Mouse (Mus musculus) forebrain, embryonic 14.5 days (tissue): ENCODE results near the gene Gfod2. TPM values are rescaled to one million over a fixed set of nuclear protein-coding genes. Genes with fewer than 3 reads are reported as not detected.

Experiments used
- ATAC-seq: fragments of 200-750 bp; cut with Nextera tagmentation; 2 replicates; pipeline ENCODE4 v1.8.0; 2017; ENCODE audit warnings: mild to moderate bottlenecking, moderate library complexity
- DNase-seq: peaks from one replicate; pipeline ENCODE4 v3.0.0-alpha.2; 2015; ENCODE audit warnings: low spot score
- H3K27ac ChIP-seq: fragments of 300-500 bp; sonication (generic); 2 replicates; pipeline ENCODE4 v1.5.1; 2014; ENCODE audit warnings: low read depth, mild to moderate bottlenecking, control low read depth, low read length, moderate library complexity
- H3K27me3 ChIP-seq: fragments of 300-500 bp; sonication (generic); replicated peaks from 2 replicates; pipeline ENCODE4 v1.6.1; 2014; ENCODE audit warnings: low read length, control low read depth, mixed read lengths; ENCODE audit not compliant: control insufficient read depth, insufficient read depth
- H3K36me3 ChIP-seq: fragments of 300-500 bp; sonication (generic); 2 replicates; pipeline ENCODE4 v1.6.1; 2014; ENCODE audit warnings: low read length, control low read depth; ENCODE audit not compliant: control insufficient read depth, insufficient read depth
- H3K4me1 ChIP-seq: fragments of 300-500 bp; sonication (generic); 2 replicates; pipeline ENCODE4 v1.6.1; 2014; ENCODE audit warnings: antibody characterized with exemption, low read length, control low read depth; ENCODE audit not compliant: control insufficient read depth, insufficient read depth
- H3K4me2 ChIP-seq: fragments of 300-500 bp; sonication (generic); 2 replicates; pipeline ENCODE4 v1.6.1; 2014; ENCODE audit warnings: mild to moderate bottlenecking, control low read depth, low read length
- H3K4me3 ChIP-seq: fragments of 300-500 bp; sonication (generic); 2 replicates; pipeline ENCODE4 v1.5.1; 2014; ENCODE audit warnings: low read depth, low read length, control low read depth
- H3K9ac ChIP-seq: fragments of 300-500 bp; sonication (generic); 2 replicates; pipeline ENCODE4 v1.6.1; 2014; ENCODE audit warnings: mild to moderate bottlenecking, low read length, control low read depth, moderate library complexity
- H3K9me3 ChIP-seq: fragments of 300-500 bp; sonication (generic); replicated peaks from 2 replicates; pipeline ENCODE4 v1.6.1; 2016; ENCODE audit warnings: low read length, control low read depth, mixed read lengths; ENCODE audit not compliant: control insufficient read depth
- WGBS: fragments of 180-500 bp; shearing (Covaris S2); extraction: QIAGEN DNeasy Blood & Tissue Kit; methylation state at CpG from one replicate; pipeline ENCODE4 v1.1.7; 2014; 5-methylcytosine and 5-hydroxymethylcytosine counted together
- polyA plus RNA-seq: library from polyadenylated mRNA; unstranded; fragments of >200 nt; fragmentation: Nextera tagmentation; extraction: Ambion mirVana; gene quantifications from 2 replicates; pipeline ENCODE4 v1.2.1, GENCODE M21; 2014

Gfod2 gene
- polyA plus RNA-seq, 1 experiment from 2014 or later = 62.9 TPM

DNA sequence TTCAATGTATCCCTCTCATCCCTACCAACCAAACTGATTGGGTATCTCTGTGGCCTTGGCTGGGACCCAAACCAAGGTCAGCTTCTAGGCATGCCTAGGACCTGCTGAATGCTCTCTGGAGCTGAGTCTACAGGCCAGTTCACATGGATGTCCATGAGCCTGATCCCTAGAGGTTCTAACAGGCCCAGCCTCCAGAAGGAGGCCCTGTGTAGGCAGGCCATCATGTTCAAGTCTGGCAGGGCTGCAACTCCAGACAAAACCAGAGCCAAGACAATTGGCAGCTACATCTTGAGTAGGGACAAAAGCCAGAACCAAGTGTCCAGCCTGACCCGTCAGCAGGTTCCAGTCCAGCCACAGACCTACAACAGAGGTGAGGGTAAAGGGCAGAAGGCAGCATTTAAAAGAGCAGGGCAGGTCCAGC is 15.0 kb upstream of the Gfod2 start:
- no peaks in the 10 kb centered on the region for H3K4me1 ChIP-seq
- no peak overlapping the region for H3K9ac ChIP-seq
- WGBS = 90% methylated on average over 1 of the region's 1 CpGs
- DNase-seq (no peak), ATAC-seq (no peak)
- H3K27ac ChIP-seq = no peak overlapping the region
- H3K4me2 ChIP-seq = no peak overlapping the region
- H3K9me3 ChIP-seq = no peaks in the 10 kb centered on the region
- H3K4me3 ChIP-seq = no peak overlapping the region
- peaks cover 96% of the 10 kb centered on the region for H3K36me3 ChIP-seq
- no peaks in the 10 kb centered on the region for H3K27me3 ChIP-seq

DNA sequence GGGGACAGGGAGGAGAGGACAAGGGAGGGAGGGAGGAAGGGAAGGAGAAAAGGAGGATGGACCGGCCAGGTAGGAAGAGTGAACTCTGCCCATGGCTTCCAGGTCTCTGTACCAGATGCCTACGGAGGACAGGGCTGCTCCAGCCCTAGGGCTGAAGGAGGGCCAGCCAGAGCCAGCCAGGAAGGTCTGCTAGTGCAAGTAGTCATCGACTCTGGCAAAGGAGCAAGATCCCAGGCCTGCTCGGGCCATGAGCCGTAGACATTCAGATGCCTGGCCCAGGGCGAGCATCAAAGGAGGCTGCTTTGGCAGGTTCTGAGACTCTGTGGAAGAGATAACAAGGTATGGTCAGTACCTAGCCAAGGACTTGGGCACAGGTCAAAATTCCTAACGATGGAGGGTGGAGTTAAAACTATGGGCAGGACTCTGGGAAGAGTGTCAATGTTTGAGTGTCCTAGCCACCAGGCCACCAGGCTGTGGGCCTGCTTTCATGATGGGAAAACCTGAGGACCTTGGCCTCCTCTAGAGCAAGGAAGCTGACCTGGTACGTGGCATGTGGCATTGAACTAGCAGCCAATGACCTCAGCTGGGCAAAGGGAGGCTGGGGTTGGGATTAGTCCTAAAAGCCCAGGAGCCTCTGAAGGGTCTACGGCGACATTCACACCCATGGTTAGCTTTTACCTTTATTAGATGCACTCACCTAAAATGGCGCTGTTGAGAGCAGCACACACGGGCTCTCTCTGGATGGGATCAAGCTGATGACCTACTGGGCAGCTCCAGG is 13.1 kb upstream of the Gfod2 start:
- no peak overlapping the region for H3K27ac ChIP-seq
- H3K9ac ChIP-seq = no peak overlapping the region
- no peak overlapping the region for H3K4me2 ChIP-seq
- no peak for DNase-seq
- H3K36me3 ChIP-seq = peaks cover 83% of the 10 kb centered on the region
- H3K4me3 ChIP-seq = no peak overlapping the region
- no peaks in the 10 kb centered on the region for H3K4me1 ChIP-seq
- no peaks in the 10 kb centered on the region for H3K9me3 ChIP-seq
- WGBS = 92% methylated on average over 12 of the region's 12 CpGs
- ATAC-seq = no peak
- no peaks in the 10 kb centered on the region for H3K27me3 ChIP-seq

DNA sequence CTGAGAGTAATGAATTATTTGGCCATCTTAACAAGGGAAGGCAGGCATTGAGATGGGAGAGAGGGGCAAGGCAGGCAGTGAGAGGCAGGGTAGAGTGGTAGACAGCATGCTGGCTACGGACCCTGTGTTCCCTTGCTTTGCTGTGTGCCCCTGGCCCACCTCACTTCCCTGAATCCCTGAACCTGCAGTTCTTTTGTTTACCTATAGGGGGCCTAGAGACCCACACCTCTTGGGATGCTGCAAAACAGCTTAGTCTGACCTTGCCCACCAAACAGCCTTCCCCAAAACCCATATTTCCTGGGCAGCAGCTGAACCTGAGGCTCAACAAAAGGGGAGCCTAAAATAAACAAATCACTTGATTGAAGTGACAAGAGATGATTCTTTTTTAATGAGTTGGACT is 12.1 kb upstream of the Gfod2 start:
- H3K27me3 ChIP-seq = no peaks in the 10 kb centered on the region
- 80% methylated on average over 1 of the region's 1 CpGs for WGBS
- H3K4me2 ChIP-seq = no peak overlapping the region
- H3K4me1 ChIP-seq = no peaks in the 10 kb centered on the region
- no peak for ATAC-seq
- H3K9ac ChIP-seq = no peak overlapping the region
- no peak overlapping the region for H3K4me3 ChIP-seq
- peaks cover 73% of the 10 kb centered on the region for H3K36me3 ChIP-seq
- H3K27ac ChIP-seq = no peak overlapping the region
- DNase-seq = peak; percentile 38
- H3K9me3 ChIP-seq = no peaks in the 10 kb centered on the region

DNA sequence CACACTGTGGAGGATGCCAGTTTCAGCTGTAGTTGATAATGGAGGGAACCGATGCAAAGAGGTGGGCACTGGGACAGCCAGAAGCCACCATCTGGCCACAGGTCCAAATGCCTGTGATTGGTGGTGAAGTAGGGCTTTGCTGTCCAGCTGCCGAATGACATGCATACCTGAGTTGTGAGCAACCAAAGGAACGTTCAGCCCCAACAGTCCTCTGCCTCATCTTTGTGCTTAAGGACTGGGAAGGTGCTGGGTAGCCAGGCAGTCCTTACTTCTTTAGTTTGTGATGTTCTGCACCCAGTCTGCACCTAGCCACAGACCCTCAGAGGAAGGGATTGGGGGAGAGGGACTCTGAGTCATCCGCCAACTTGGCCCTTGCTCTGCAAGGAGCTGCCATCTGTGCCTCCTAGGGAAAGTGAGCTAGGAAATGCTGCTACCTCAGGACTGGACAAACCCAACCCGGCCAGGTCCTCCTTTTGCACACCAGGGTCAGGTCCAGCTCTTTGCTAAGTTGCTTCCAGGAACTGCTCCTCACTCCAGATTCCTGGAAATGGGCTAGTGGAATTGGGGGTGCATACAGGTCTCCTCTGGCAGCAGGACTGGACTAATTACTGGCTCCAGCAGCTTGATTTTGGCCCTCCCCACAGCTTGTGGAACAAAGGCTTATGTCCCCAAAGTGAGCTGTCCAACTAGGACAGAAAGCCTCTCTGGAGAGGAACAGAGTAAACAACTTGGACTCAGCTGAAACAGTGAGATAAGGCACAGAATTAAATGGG is 10.2 kb upstream of the Gfod2 start:
- ATAC-seq = no peak
- no peaks in the 10 kb centered on the region for H3K4me1 ChIP-seq
- peaks cover 53% of the 10 kb centered on the region for H3K36me3 ChIP-seq
- no peaks in the 10 kb centered on the region for H3K27me3 ChIP-seq
- WGBS = 95% methylated on average over 5 of the region's 5 CpGs
- no peak overlapping the region for H3K4me3 ChIP-seq
- DNase-seq = no peak
- no peaks in the 10 kb centered on the region for H3K9me3 ChIP-seq
- H3K27ac ChIP-seq = no peak overlapping the region
- H3K4me2 ChIP-seq = no peak overlapping the region
- no peak overlapping the region for H3K9ac ChIP-seq

DNA sequence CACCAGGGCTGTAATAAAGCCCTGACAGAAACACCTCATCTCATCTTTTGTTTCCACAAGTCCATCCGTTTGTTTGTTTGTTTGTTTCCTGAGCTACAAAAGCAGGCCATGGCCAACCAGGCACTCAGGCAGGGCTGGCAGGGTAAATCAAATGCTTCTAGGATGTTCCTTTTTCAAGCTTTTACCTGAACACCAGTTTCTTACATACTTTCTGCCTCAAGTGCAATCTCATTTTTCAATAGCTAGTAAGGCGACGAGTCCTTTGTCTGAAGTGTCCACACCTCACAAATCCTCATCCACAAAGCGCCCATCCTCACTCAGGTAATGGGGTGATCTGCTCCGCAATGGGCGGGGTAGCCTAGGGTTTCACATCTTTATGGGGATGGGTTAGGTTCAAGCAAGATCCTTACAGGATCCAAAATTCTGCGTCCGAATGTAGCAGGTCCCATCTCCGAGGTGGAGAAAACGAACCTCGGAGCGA is 628 bp downstream of the Gfod2 start:
- Histone ChIP-seq H3K36me3 (0 out of 2 replicates have a peak, but pooled peaks cover 2% of the 10 kb centered on the region), H3K4me3 (peak overlapping the region; percentile 86), H3K9me3 (no peaks in the 10 kb centered on the region), H3K27ac (peak overlapping the region; percentile 87), H3K4me2 (peak overlapping the region; percentile 79), H3K27me3 (no peaks in the 10 kb centered on the region), H3K9ac (peak overlapping the region; percentile 92), H3K4me1 (0 out of 2 replicates have a peak, but pooled peaks cover 4% of the 10 kb centered on the region)
- ATAC-seq (no peak), DNase-seq (peak; percentile 18)
- WGBS = 1% methylated on average over 12 of the region's 12 CpGs

DNA sequence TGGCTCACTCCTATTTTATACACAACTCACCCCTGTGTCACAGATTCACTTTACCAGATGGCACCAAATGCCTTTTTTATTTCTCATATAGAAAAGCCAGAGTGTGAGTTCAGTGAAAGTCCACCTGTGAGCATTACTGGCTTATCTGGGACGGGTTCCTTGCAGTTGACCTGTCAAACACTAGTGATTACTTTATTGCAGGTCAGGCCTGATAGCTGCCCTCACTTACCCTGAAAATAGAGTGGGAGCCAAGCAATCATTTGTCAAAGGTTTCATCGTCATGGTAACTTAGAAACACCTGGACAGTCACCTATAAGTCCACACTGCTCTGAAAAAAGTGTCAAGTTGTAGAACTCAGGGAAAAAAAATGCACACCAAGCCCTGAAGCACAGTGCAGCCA is 3.8 kb downstream of the Gfod2 start:
- Histone ChIP-seq H3K9me3 (no peaks in the 10 kb centered on the region), H3K4me3 (no peak overlapping the region), H3K27me3 (no peaks in the 10 kb centered on the region), H3K4me2 (no peak overlapping the region), H3K36me3 (0 out of 2 replicates have a peak, but pooled peaks cover 2% of the 10 kb centered on the region), H3K9ac (no peak overlapping the region), H3K27ac (no peak overlapping the region), H3K4me1 (peaks cover 14% of the 10 kb centered on the region)
- DNase-seq = no peak
- 90% methylated on average over 2 of the region's 2 CpGs for WGBS
- ATAC-seq = no peak

DNA sequence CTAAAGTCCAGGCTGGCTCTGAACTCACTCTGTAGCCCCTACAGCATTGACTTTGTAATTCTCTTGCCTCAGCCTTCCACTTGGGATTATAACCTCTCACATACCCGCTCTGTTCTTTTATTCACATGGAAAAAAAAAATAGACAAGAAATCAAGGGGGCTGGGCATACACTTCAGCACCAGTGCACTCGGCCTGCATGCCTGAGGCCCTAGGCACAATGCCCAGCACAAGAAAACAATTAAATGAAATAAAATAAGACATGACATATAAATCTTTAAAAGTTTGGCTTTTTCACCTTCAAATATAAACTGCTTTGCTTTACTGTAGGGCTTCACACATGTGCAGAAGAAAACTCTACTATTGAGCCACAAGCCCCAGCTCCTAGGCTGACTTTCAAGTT is 4.5 kb downstream of the Gfod2 start:
- no peaks in the 10 kb centered on the region for H3K27me3 ChIP-seq
- H3K36me3 ChIP-seq = 0 out of 2 replicates have a peak, but pooled peaks cover 2% of the 10 kb centered on the region
- ATAC-seq = no peak
- no peaks in the 10 kb centered on the region for H3K9me3 ChIP-seq
- peaks cover 14% of the 10 kb centered on the region for H3K4me1 ChIP-seq
- no peak overlapping the region for H3K4me2 ChIP-seq
- H3K4me3 ChIP-seq = no peak overlapping the region
- DNase-seq = no peak
- no peak overlapping the region for H3K9ac ChIP-seq
- WGBS = 48% methylated on average over 2 of the region's 2 CpGs
- H3K27ac ChIP-seq = no peak overlapping the region

DNA sequence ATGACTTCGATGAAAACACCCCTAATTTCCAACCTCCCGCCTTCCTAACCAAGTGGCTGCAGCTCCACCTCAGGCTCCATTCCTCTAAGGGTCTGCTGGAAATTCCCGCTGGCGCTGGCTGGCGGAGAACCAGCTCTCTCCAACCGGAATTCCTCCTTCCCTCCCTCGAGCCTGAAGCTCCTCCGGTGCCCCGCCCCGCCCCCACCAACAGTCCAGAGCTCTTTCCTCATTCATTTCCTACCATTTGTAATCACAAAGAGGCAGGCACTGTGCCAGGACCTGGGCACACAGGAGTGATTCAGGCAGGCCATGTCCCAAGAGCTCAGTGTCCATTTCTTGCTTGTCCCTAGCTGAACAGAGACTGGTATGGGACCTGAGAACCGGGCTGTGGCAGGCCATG is 7.9 kb downstream of the Gfod2 start:
- Histone ChIP-seq H3K9me3 (no peaks in the 10 kb centered on the region), H3K4me3 (no peak overlapping the region), H3K27me3 (no peaks in the 10 kb centered on the region), H3K4me1 (peaks cover 10% of the 10 kb centered on the region), H3K9ac (peak overlapping the region; percentile 37), H3K36me3 (0 out of 2 replicates have a peak, but pooled peaks cover 6% of the 10 kb centered on the region), H3K4me2 (peak overlapping the region; percentile 30), H3K27ac (peak overlapping the region; percentile 39; the same call in 1 of the 2 replicates)
- peak; percentile 82 for DNase-seq
- peak; percentile 78 for ATAC-seq
- 11% methylated on average over 11 of the region's 11 CpGs for WGBS
